ENCODE assay signal across 8 mouse cellular contexts in genomic region chr5:31576539-31576975, GRCm38 (mm10). TPM values are rescaled to one million over a fixed set of nuclear protein-coding genes. Genes with fewer than 3 reads are reported as not detected.
A peak's percentile ranks its signal among the peaks of the same experiment; 100 is the strongest.
DNase-seq lines count a peak whose midpoint lies in the region; ATAC-seq lines count a peak whose summit lies in the region.
"Had no signal": no experiment of that assay in that cellular context is flagged by ENCODE, and none has a peak within 500 bp of the region (broad histone marks: within the 10 kb centered on the region; RNA-seq: fewer than 3 reads in every experiment).

No protein-coding gene starts in this region.

- peak; percentile 95 for ATAC-seq in activated CD4-positive, CD25-positive, alpha-beta regulatory T cell, adult 4 months

- no peaks in the 10 kb centered on the region for H3K36me3 ChIP-seq in midbrain, embryonic 10.5 days
- H3K36me3 ChIP-seq: midbrain, embryonic 12.5 days had no signal

- H3K4me3 ChIP-seq in midbrain, embryonic 10.5 days: no peak overlapping the region
- H3K4me3 ChIP-seq: midbrain, embryonic 12.5 days had no signal

- WGBS in midbrain, embryonic 10.5 days: 88% methylated on average over 7 of the region's 7 CpGs

- H3K27ac ChIP-seq in midbrain, embryonic 10.5 days (replicated peaks): no peak overlapping the region
- H3K27ac ChIP-seq: midbrain, embryonic 12.5 days had no signal

- H3K9me3 ChIP-seq in midbrain, embryonic 10.5 days (replicated peaks): no peaks in the 10 kb centered on the region
- H3K9me3 ChIP-seq: midbrain, embryonic 12.5 days had no signal

- DNase-seq in lung, adult 18-20 months: peak; percentile 48 to 65
- DNase-seq in lung, postnatal 10 days: no peak
- DNase-seq in kidney, adult 18-20 months: peak; percentile 33
- DNase-seq in right cerebral cortex, postnatal 36 days (ENCODE audit: low spot score in 2 of 2): peak; percentile 72 to 78
- no peak for DNase-seq in midbrain, embryonic 10.5 days (ENCODE audit: low spot score)
- DNase-seq in gastrocnemius, adult 8-10 months (ENCODE audit: low spot score in 2 of 2): no peak

- peaks cover 2% of the 10 kb centered on the region; the same call in 1 of the 2 replicates for H3K4me1 ChIP-seq in midbrain, embryonic 10.5 days

- H3K27me3 ChIP-seq in midbrain, embryonic 10.5 days (ENCODE audit: low read depth, poor library complexity, severe bottlenecking): no peaks in the 10 kb centered on the region
- H3K27me3 ChIP-seq: midbrain, embryonic 12.5 days had no signal

RNA-seq across cellular contexts. Expression of gene Mrpl33, which starts 20.2 kb away (rescaled TPM):
- 100 to 1,000 TPM; 343 to 421 TPM for polyA plus RNA-seq in activated CD4-positive, CD25-positive, alpha-beta regulatory T cell, adult 4 months (2017; shearing (Covaris generic))
- 231 and 233 TPM in 2 replicates for polyA plus RNA-seq in midbrain, embryonic 10.5 days (2016; fragmentation: Nextera tagmentation; extraction: Ambion mirVana)
- 100 to 1,000 TPM; 256 to 270 (median 258) TPM for total RNA-seq in gastrocnemius, adult 8-10 months (2022)

RNA-seq across cellular contexts. Expression of gene Supt7l, which starts 49.0 kb away (rescaled TPM):
- 10 to 100 TPM; 20.1 to 23.5 TPM for polyA plus RNA-seq in activated CD4-positive, CD25-positive, alpha-beta regulatory T cell, adult 4 months (2017; shearing (Covaris generic))
- 25.8 and 27.6 TPM in 2 replicates for polyA plus RNA-seq in midbrain, embryonic 10.5 days (2016; fragmentation: Nextera tagmentation; extraction: Ambion mirVana)
- total RNA-seq in gastrocnemius, adult 8-10 months (2022): 10 to 100 TPM; 10.6 to 12.5 (median 11.2) TPM

RNA-seq across cellular contexts. Expression of gene Slc4a1ap, which starts 49.8 kb away (rescaled TPM):
- 10 to 100 TPM; 25.9 to 26.9 TPM for polyA plus RNA-seq in activated CD4-positive, CD25-positive, alpha-beta regulatory T cell, adult 4 months (2017; shearing (Covaris generic))
- 30.2 and 32.4 TPM in 2 replicates for polyA plus RNA-seq in midbrain, embryonic 10.5 days (2016; fragmentation: Nextera tagmentation; extraction: Ambion mirVana)
- 10 to 100 TPM; 21.0 to 25.7 (median 22.2) TPM for total RNA-seq in gastrocnemius, adult 8-10 months (2022)

Comparison
In these comparisons a context has a peak if more than half of its experiments do, and no peak if none do; other contexts are left out.
1. DNase-seq: peak in lung, adult 18-20 months (2 of 2), kidney, adult 18-20 months (single experiment) and right cerebral cortex, postnatal 36 days (2 of 2); none in lung, postnatal 10 days (single experiment), midbrain, embryonic 10.5 days (single experiment) and gastrocnemius, adult 8-10 months (0 of 2).